Mouse (Mus musculus): Measurements from ENCODE around the gene Muc20.

DNA sequence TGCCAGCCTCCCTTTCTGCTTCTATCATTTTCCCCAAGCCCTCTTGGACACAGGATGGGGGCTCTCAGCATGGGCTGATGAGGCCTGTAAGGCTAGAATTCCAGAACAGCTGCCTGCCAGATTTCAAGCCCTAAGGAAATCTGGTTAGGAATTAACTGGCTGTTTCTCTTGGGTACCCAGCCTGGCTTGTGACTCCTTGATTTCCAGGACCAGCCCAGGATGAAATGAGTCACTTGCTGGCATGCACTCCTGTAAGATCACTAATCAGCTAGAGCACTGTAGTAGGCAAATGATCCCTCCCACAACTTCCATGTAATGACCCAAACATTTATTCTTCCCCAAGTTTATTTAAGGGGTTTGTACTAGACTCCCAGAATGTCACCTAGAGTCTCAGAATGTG is 69.0 kb downstream of the Muc20 start:
- no peak for TF ChIP-seq FLI1 (IDR thresholded peaks at IDR 0.05; ENCODE audit: low read length)
- no peak for TF ChIP-seq GATA1 (IDR thresholded peaks at IDR 0.05; ENCODE audit: borderline replicate concordance, low read length)

Measured in megakaryocyte, embryonic 14.5 days (primary cell).